Mouse (Mus musculus) MEL (cell line): ENCODE measurements at regions not wholly inside any gene's neighbourhood (a gene's known extent, or its start where the extent isn't known, plus 50 kb on each side); places are given as distances from the start of the nearest gene placed in this dataset.

Experiments used
- DNase-seq: peaks from one replicate; pipeline ENCODE4 v3.0.0; 2011; ENCODE audit warnings: low read depth, low spot score
- H3K27ac ChIP-seq: 2 replicates; pipeline ENCODE4 v1.5.1; 2012; ENCODE audit warnings: low read depth, mild to moderate bottlenecking, control low read depth, low read length, moderate library complexity; ENCODE audit not compliant: control insufficient read depth
- H3K27me3 ChIP-seq, 2 experiments: fragments of 150-350 bp in 1 of 2; sonication (generic) in 1 of 2; 2 replicates each; pipeline ENCODE4 v1.6.1; 2012; ENCODE audit warnings: low read length in 2 of 2, mild to moderate bottlenecking in 2 of 2, improper control_type of control experiment in 1 of 2, moderate library complexity in 1 of 2; ENCODE audit not compliant: insufficient read depth in 2 of 2, control insufficient read depth in 1 of 2
- H3K36me3 ChIP-seq, 2 experiments: 2 replicates each; pipeline ENCODE4 v1.6.1; 2012 to 2014; ENCODE audit warnings: low read length in 2 of 2, improper control_type of control experiment in 1 of 2, inconsistent platforms in 1 of 2, mild to moderate bottlenecking in 1 of 2; ENCODE audit not compliant: insufficient read depth in 2 of 2, control insufficient read depth in 1 of 2
- H3K4me1 ChIP-seq, 2 experiments: fragments of 150-350 bp in 1 of 2; sonication (generic) in 1 of 2; 2 replicates each; pipeline ENCODE4 v1.6.1; 2012; ENCODE audit warnings: low read length in 2 of 2, improper control_type of control experiment in 1 of 2, mild to moderate bottlenecking in 1 of 2; ENCODE audit not compliant: insufficient read depth in 2 of 2, control insufficient read depth in 1 of 2
- H3K4me3 ChIP-seq, 2 experiments: fragments of 150-350 bp in 1 of 2; sonication (generic) in 1 of 2; 2 replicates each; pipeline ENCODE4 v1.5.1; 2012; ENCODE audit warnings: low read depth in 2 of 2, low read length in 2 of 2, mild to moderate bottlenecking in 2 of 2, moderate library complexity in 2 of 2, control low read depth in 1 of 2, improper control_type of control experiment in 1 of 2; ENCODE audit not compliant: control insufficient read depth in 1 of 2, insufficient read depth in 1 of 2
- H3K79me2 ChIP-seq: 2 replicates; pipeline ENCODE4 v1.6.1; 2012; ENCODE audit warnings: mild to moderate bottlenecking, low read length, moderate library complexity; ENCODE audit not compliant: control insufficient read depth, poor library complexity, insufficient read depth
- H3K9ac ChIP-seq: 2 replicates; pipeline ENCODE4 v1.6.1; 2012; ENCODE audit warnings: low read depth, mild to moderate bottlenecking, control low read depth, low read length, moderate library complexity; ENCODE audit not compliant: control insufficient read depth, poor library complexity, severe bottlenecking
- H3K9me3 ChIP-seq: fragments of 150-350 bp; sonication (generic); replicated peaks from 2 replicates; pipeline ENCODE4 v1.6.1; 2012; ENCODE audit warnings: mild to moderate bottlenecking, low read length, improper control_type of control experiment, moderate library complexity; ENCODE audit not compliant: insufficient read depth
- CHD1 ChIP-seq: IDR thresholded peaks from 2 replicates; pipeline ENCODE4 v1.6.1; 2012; ENCODE audit warnings: low read depth, mild to moderate bottlenecking, inconsistent platforms, low read length, improper control_type of control experiment
- CHD2 ChIP-seq: IDR thresholded peaks from 2 replicates; pipeline ENCODE4 v1.6.1; 2011; ENCODE audit warnings: low read length, improper control_type of control experiment
- CTCF ChIP-seq, 3 experiments: IDR thresholded peaks in 2 of 3; conservative IDR thresholded peaks in 1 of 3; 2 replicates each; pipeline ENCODE4 v1.5.1; 2011 to 2012; ENCODE audit warnings: low read length in 3 of 3, low read depth in 2 of 3, mild to moderate bottlenecking in 2 of 3, improper control_type of control experiment in 1 of 3, inconsistent platforms in 1 of 3, mixed read lengths in 1 of 3, moderate library complexity in 1 of 3; ENCODE audit not compliant: control insufficient read depth in 1 of 3, insufficient read depth in 1 of 3, poor library complexity in 1 of 3, severe bottlenecking in 1 of 3
- ELF1 ChIP-seq: IDR thresholded peaks from 2 replicates; pipeline ENCODE4 v1.6.1; 2014; ENCODE audit warnings: low read depth, mild to moderate bottlenecking, inconsistent platforms, low read length, improper control_type of control experiment, moderate library complexity
- EP300 ChIP-seq, 2 experiments: IDR thresholded peaks; 2 replicates each; pipeline ENCODE4 v1.6.1; 2011; ENCODE audit warnings: improper control_type of control experiment in 2 of 2, low read length in 2 of 2, low read depth in 1 of 2, mild to moderate bottlenecking in 1 of 2
- GABPA ChIP-seq: IDR thresholded peaks from 2 replicates; pipeline ENCODE4 v1.6.1; 2012; ENCODE audit warnings: low read depth, mild to moderate bottlenecking, inconsistent platforms, low read length, improper control_type of control experiment, moderate library complexity
- GATA1 ChIP-seq: IDR thresholded peaks from 2 replicates; pipeline ENCODE4 v1.6.1; 2011; ENCODE audit warnings: low read depth, low read length, improper control_type of control experiment
- HCFC1 ChIP-seq: IDR thresholded peaks from 2 replicates; pipeline ENCODE4 v1.6.1; 2012; ENCODE audit warnings: low read depth, mild to moderate bottlenecking, inconsistent platforms, low read length, improper control_type of control experiment, moderate library complexity
- MAZ ChIP-seq: IDR thresholded peaks from 2 replicates; pipeline ENCODE4 v1.6.1; 2012; ENCODE audit warnings: low read depth, mild to moderate bottlenecking, inconsistent platforms, low read length, improper control_type of control experiment
- MEF2A ChIP-seq: IDR thresholded peaks from 2 replicates; pipeline ENCODE4 v1.6.1; 2014; ENCODE audit warnings: low read depth, mild to moderate bottlenecking, inconsistent platforms, low read length, improper control_type of control experiment; ENCODE audit not compliant: poor library complexity, insufficient replicate concordance, severe bottlenecking; ENCODE audit errors: extremely low read depth
- MYB ChIP-seq: IDR thresholded peaks from 2 replicates; pipeline ENCODE4 v1.6.1; 2011; ENCODE audit warnings: mild to moderate bottlenecking, low read depth, low read length, improper control_type of control experiment
- MYC ChIP-seq: IDR thresholded peaks from 2 replicates; pipeline ENCODE4 v1.6.1; 2011; ENCODE audit warnings: low read depth, mild to moderate bottlenecking, low read length, improper control_type of control experiment, moderate library complexity
- NELFE ChIP-seq: IDR thresholded peaks from 2 replicates; pipeline ENCODE4 v1.6.1; 2011; ENCODE audit warnings: low read depth, low read length, improper control_type of control experiment
- NRF1 ChIP-seq: IDR thresholded peaks from 2 replicates; pipeline ENCODE4 v1.6.1; 2014; ENCODE audit warnings: low read depth, mild to moderate bottlenecking, inconsistent platforms, low read length, improper control_type of control experiment, moderate library complexity; ENCODE audit not compliant: poor library complexity, insufficient read depth, severe bottlenecking
- POLR2A ChIP-seq, 2 experiments: IDR thresholded peaks; 2 replicates each; pipeline ENCODE4 v1.6.1; 2011 to 2012; ENCODE audit warnings: low read length in 2 of 2, mild to moderate bottlenecking in 2 of 2, control low read depth in 1 of 2, improper control_type of control experiment in 1 of 2, low read depth in 1 of 2, moderate library complexity in 1 of 2; ENCODE audit not compliant: control insufficient read depth in 1 of 2, insufficient read depth in 1 of 2, poor library complexity in 1 of 2
- POLR2AphosphoS5 ChIP-seq: IDR thresholded peaks from 2 replicates; pipeline ENCODE4 v1.6.1; 2012; ENCODE audit warnings: low read depth, borderline replicate concordance, mild to moderate bottlenecking, inconsistent platforms, low read length, moderate library complexity, mixed read lengths
- RAD21 ChIP-seq: IDR thresholded peaks from 2 replicates; pipeline ENCODE4 v1.6.1; 2011; ENCODE audit warnings: mild to moderate bottlenecking, low read depth, low read length, improper control_type of control experiment
- SMC3 ChIP-seq: IDR thresholded peaks from 2 replicates; pipeline ENCODE4 v1.6.1; 2011; ENCODE audit warnings: low read depth, low read length, improper control_type of control experiment
- TBP ChIP-seq: IDR thresholded peaks from 2 replicates; pipeline ENCODE4 v1.8.0; 2011; ENCODE audit warnings: low read depth, low read length, improper control_type of control experiment
- TCF12 ChIP-seq: IDR thresholded peaks from 2 replicates; pipeline ENCODE4 v1.6.1; 2014; ENCODE audit warnings: low read depth, mild to moderate bottlenecking, inconsistent platforms, low read length, improper control_type of control experiment, moderate library complexity
- UBTF ChIP-seq: IDR thresholded peaks from 2 replicates; pipeline ENCODE4 v1.6.1; 2012; ENCODE audit warnings: low read depth, mild to moderate bottlenecking, inconsistent platforms, low read length, improper control_type of control experiment, moderate library complexity, borderline replicate concordance; ENCODE audit not compliant: insufficient read depth
- ZC3H11A ChIP-seq: IDR thresholded peaks from 2 replicates; pipeline ENCODE4 v1.6.1; 2012; ENCODE audit warnings: low read depth, mild to moderate bottlenecking, inconsistent platforms, low read length, improper control_type of control experiment
- ZMIZ1 ChIP-seq: IDR thresholded peaks from 2 replicates; pipeline ENCODE4 v1.6.1; 2012; ENCODE audit warnings: low read depth, mild to moderate bottlenecking, inconsistent platforms, low read length, improper control_type of control experiment, moderate library complexity
- ZNF384 ChIP-seq: IDR thresholded peaks from 2 replicates; pipeline ENCODE4 v1.6.1; 2012; ENCODE audit warnings: low read depth, mild to moderate bottlenecking, inconsistent platforms, low read length, improper control_type of control experiment

DNA sequence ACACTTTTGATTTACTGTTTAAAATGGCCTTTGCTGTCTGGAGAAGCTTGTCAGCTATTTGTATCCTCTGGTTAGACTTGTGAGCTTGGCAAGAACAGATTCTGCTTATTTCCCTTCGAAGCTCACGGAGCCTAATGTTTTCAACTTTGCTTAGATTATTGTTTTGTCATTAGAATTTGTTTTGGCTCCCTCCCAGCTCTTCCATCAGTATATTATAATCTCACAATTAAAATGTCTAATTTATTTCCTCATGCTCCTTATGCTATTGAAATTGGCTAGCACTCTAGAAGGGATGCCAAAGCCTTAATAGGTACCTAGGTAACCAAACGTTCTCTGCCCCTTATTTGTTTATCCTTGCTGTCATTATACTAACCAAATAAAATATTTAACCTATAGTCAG is 171.9 kb downstream of the Irx2 start:
- H3K27me3 ChIP-seq = no peaks in the 10 kb centered on the region
- H3K4me3 ChIP-seq = no peak overlapping the region
- no peak overlapping the region for H3K9ac ChIP-seq
- no peak for TF ChIP-seq MEF2A
- TF ChIP-seq RAD21 = no peak
- no peak for TF ChIP-seq UBTF
- TF ChIP-seq HCFC1 = no peak
- no peak for TF ChIP-seq MYB
- no peak for TF ChIP-seq POLR2A (IDR thresholded peaks at IDR 0.05; ENCODE audit: control insufficient read depth in 1 of 2, insufficient read depth in 1 of 2, low read depth in 1 of 2, low read length in 2 of 2, poor library complexity in 1 of 2)
- no peak for TF ChIP-seq GATA1
- TF ChIP-seq TBP = no peak
- TF ChIP-seq ZMIZ1 = no peak
- no peak for TF ChIP-seq NELFE
- TF ChIP-seq CHD2 = no peak
- TF ChIP-seq POLR2AphosphoS5 = no peak
- no peak for TF ChIP-seq NRF1
- no peak for TF ChIP-seq CTCF (IDR thresholded peaks at IDR 0.05 in 2 of 3, conservative IDR thresholded peaks at IDR 0.05 in 1 of 3; ENCODE audit: control insufficient read depth in 1 of 3, insufficient read depth in 1 of 3, low read depth in 2 of 3, low read length in 3 of 3, poor library complexity in 1 of 3, severe bottlenecking in 1 of 3)
- no peak for TF ChIP-seq MYC
- no peak for TF ChIP-seq TCF12
- no peak for TF ChIP-seq ELF1
- no peak for TF ChIP-seq SMC3
- no peak for TF ChIP-seq CHD1
- H3K9me3 ChIP-seq = no peaks in the 10 kb centered on the region
- H3K79me2 ChIP-seq = no peaks in the 10 kb centered on the region
- no peak overlapping the region for H3K27ac ChIP-seq
- no peak for DNase-seq
- H3K36me3 ChIP-seq = no peaks in the 10 kb centered on the region
- H3K4me1 ChIP-seq = no peaks in the 10 kb centered on the region

DNA sequence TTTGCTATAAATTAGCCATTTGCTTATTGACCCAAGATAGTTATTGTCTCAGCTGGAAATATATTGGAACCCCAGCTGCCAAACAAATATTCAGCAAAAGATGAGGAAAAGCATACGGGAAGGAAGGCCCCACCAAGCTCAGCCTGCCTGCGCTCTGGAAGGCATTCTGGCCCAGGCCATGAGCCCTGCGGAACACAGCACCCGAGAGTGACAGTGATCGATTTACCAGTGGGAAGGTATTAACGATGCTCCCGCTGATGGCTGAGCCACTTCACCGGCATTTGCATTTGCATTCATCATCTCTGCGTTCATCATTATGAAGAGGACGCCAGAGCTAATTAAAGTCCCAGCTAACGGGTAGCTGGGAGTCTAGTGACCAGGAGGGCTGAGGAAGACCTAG is 174.8 kb downstream of the Irx2 start:
- H3K36me3 ChIP-seq = no peaks in the 10 kb centered on the region
- no peak for DNase-seq
- H3K4me1 ChIP-seq = no peaks in the 10 kb centered on the region
- H3K9me3 ChIP-seq = no peaks in the 10 kb centered on the region
- no peaks in the 10 kb centered on the region for H3K27me3 ChIP-seq
- no peak overlapping the region for H3K27ac ChIP-seq
- TF ChIP-seq ELF1 = no peak
- TF ChIP-seq CHD2 = no peak
- no peak for TF ChIP-seq MAZ
- TF ChIP-seq ZNF384 = no peak
- TF ChIP-seq GABPA = no peak
- TF ChIP-seq ZC3H11A = no peak
- no peak for TF ChIP-seq EP300 (IDR thresholded peaks at IDR 0.05; ENCODE audit: low read depth in 1 of 2, low read length in 2 of 2)
- TF ChIP-seq SMC3 = no peak
- H3K4me3 ChIP-seq = no peak overlapping the region
- no peak overlapping the region for H3K9ac ChIP-seq
- H3K79me2 ChIP-seq = no peaks in the 10 kb centered on the region
